Mouse (Mus musculus): ENCODE measurements around the gene Kif21b.

DNA sequence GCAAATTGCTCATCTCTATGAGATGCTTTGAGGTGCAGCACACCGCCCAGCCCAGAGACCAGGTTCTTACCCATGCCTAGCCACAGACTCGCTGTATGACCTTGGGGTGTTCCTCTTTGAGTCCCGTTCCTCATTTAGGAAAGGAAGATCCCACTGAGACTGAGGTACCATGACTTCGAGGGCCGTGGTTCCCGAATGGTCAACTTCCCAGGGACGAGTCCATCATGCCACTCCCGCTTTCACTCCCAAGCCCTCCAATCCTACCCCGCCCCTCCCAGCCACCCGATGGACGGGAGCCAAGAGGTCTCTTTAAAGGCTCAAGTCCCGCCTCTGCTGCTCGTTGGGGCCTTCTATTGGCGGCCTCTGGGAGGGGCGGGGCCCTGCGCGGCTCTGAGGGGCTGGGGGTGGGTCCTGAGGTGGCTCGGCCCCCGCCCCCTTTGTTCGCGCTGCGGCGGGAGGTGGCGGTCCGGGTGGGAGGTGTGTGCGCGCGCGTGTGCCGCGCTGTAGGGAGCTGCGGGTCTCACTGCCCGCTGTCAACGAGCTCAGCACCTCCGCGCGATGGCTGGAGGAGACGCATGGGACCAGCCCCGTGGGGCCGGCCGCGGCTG, at the start of gene Kif21b:
- TF ChIP-seq CTCF (IDR thresholded peaks at IDR 0.05; ENCODE audit: insufficient read depth, low read depth, low read length) (no peak; the same call in 1 of the 2 replicates), POLR2A (IDR thresholded peaks at IDR 0.05; ENCODE audit: insufficient read depth, low read depth, low read length) (peak; percentile 89)

Data from olfactory bulb, adult 2 months (tissue).